Mouse (Mus musculus) liver, postnatal 0 days (tissue): Measurements from ENCODE around the gene Mettl7a1. TPM values are rescaled to one million over a fixed set of nuclear protein-coding genes. Genes with fewer than 3 reads are reported as not detected.

Source experiments
- ATAC-seq: fragments of 200-750 bp; cut with Nextera tagmentation; 2 replicates; pipeline ENCODE4 v1.8.0; 2017; ENCODE audit warnings: mild to moderate bottlenecking, moderate library complexity
- DNase-seq: peaks from one replicate; pipeline ENCODE4 v3.0.0-alpha.2; 2016
- H3K27ac ChIP-seq: fragments of 300-500 bp; sonication (generic); 2 replicates; pipeline ENCODE4 v1.5.1; 2014; ENCODE audit warnings: antibody characterized with exemption, moderate library complexity, mild to moderate bottlenecking, low read depth
- H3K27me3 ChIP-seq: fragments of 300-500 bp; sonication (generic); 2 replicates; pipeline ENCODE4 v1.6.1; 2014; ENCODE audit warnings: low read length, control low read depth, mixed read lengths; ENCODE audit not compliant: insufficient read depth
- H3K36me3 ChIP-seq: fragments of 300-500 bp; sonication (generic); replicated peaks from 2 replicates; pipeline ENCODE4 v1.6.1; 2014; ENCODE audit warnings: mild to moderate bottlenecking, control low read depth, low read length, moderate library complexity, mixed read lengths; ENCODE audit not compliant: insufficient read depth
- H3K4me1 ChIP-seq: fragments of 300-500 bp; sonication (generic); 2 replicates; pipeline ENCODE4 v1.6.1; 2014; ENCODE audit warnings: antibody characterized with exemption, mild to moderate bottlenecking, control low read depth; ENCODE audit not compliant: insufficient read depth
- H3K4me2 ChIP-seq: fragments of 300-500 bp; sonication (generic); 2 replicates; pipeline ENCODE4 v1.6.1; 2014; ENCODE audit warnings: low read depth, mild to moderate bottlenecking, low read length, moderate library complexity, mixed read lengths
- H3K4me3 ChIP-seq: fragments of 300-500 bp; sonication (generic); 2 replicates; pipeline ENCODE4 v1.5.1; 2014; ENCODE audit warnings: low read depth, low read length
- H3K9ac ChIP-seq: fragments of 300-500 bp; sonication (generic); replicated peaks from 2 replicates; pipeline ENCODE4 v1.6.1; 2014; ENCODE audit warnings: mild to moderate bottlenecking, moderate library complexity
- H3K9me3 ChIP-seq: fragments of 300-500 bp; sonication (generic); 2 replicates; pipeline ENCODE4 v1.6.1; 2016; ENCODE audit warnings: mild to moderate bottlenecking, control low read depth, low read length, mixed read lengths
- CTCF ChIP-seq: sonication (generic); IDR thresholded peaks from 2 replicates; pipeline ENCODE4 v1.5.1; 2016; ENCODE audit warnings: antibody characterized with exemption, low read depth
- EP300 ChIP-seq: IDR thresholded peaks from 2 replicates; pipeline ENCODE4 v1.6.1; 2016; ENCODE audit warnings: antibody characterized with exemption, low read depth, mild to moderate bottlenecking
- WGBS: fragments of 180-500 bp; shearing (Covaris S2); extraction: QIAGEN DNeasy Blood & Tissue Kit; methylation state at CpG from one replicate; pipeline ENCODE4 v1.1.7; 2014; ENCODE audit not compliant: insufficient replicate concordance; 5-methylcytosine and 5-hydroxymethylcytosine counted together
- polyA plus RNA-seq: library from polyadenylated mRNA; unstranded; fragments of >200 nt; fragmentation: Nextera tagmentation; extraction: Ambion mirVana; gene quantifications from 2 replicates; pipeline ENCODE4 v1.2.1, GENCODE M21; 2015

Mettl7a1 gene
- polyA plus RNA-seq, 1 experiment from 2014 or later, result 9.7 TPM

- no peaks in the 10 kb centered on the region for H3K9me3 ChIP-seq
- H3K27me3 ChIP-seq, result no peaks in the 10 kb centered on the region
- H3K9ac ChIP-seq, result no peak overlapping the region
- TF ChIP-seq CTCF (no peak), EP300 (no peak)
- whole genome bisulfite sequencing, result 80% methylated on average over 7 of the region's 7 CpGs
- ATAC-seq (no peak), DNase-seq (no peak)
- no peak overlapping the region for H3K27ac ChIP-seq
- H3K4me1 ChIP-seq, result no peaks in the 10 kb centered on the region
- H3K36me3 ChIP-seq, result no peaks in the 10 kb centered on the region
- no peak overlapping the region for H3K4me3 ChIP-seq
- H3K4me2 ChIP-seq, result no peak overlapping the region
Observed at GRCm38 (mm10) chr15:100274790-100275559, 29.0 kb upstream of the Mettl7a1 start.

GRCm38 (mm10) chr15:100276403-100276802 is 27.5 kb upstream of the Mettl7a1 start:
- no peak for TF ChIP-seq EP300
- TF ChIP-seq CTCF, result no peak
- ATAC-seq (no peak), DNase-seq (no peak)
- no peaks in the 10 kb centered on the region for H3K9me3 ChIP-seq
- no peak overlapping the region for H3K27ac ChIP-seq
- no peak overlapping the region for H3K4me2 ChIP-seq
- H3K9ac ChIP-seq, result no peak overlapping the region
- H3K4me1 ChIP-seq, result no peaks in the 10 kb centered on the region
- no peak overlapping the region for H3K4me3 ChIP-seq
- no peaks in the 10 kb centered on the region for H3K36me3 ChIP-seq
- no peaks in the 10 kb centered on the region for H3K27me3 ChIP-seq
- 83% methylated on average over 4 of the region's 4 CpGs for WGBS

GRCm38 (mm10) chr15:100277586-100277985 is 26.4 kb upstream of the Mettl7a1 start:
- TF ChIP-seq EP300, result no peak
- TF ChIP-seq CTCF, result no peak
- no peak for ATAC-seq

DNA sequence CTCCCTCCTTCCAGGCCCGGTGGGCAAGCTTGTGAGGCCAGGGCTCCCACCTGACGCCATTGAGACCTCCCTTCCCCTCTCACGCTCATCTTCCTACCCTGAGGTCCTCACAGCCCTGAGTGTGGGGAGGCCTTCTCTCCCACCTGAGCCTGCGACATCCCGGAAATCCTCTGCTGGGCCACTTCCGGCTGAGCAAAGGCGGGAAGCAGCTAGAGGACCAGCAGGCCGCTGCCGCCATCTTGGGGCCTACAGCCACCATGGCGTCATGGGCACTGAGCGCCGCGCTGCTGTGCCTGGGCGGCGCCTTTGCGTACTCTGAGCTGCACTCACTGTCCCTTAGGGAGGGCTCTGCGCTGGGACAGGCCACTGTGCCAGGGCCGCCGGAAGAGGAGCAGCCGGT is 23.3 kb upstream of the Mettl7a1 start, which contains the start of gene Tmprss12:
Tmprss12 (plus strand) TSS at position 212 of the 400 bp plus-strand sequence.
- 93% methylated on average over 20 of the region's 20 CpGs for WGBS
- ATAC-seq (no peak), DNase-seq (no peak)

More at GRCm38 (mm10) chr15:100277586-100277985, 26.4 kb upstream of the Mettl7a1 start:
- WGBS, result 83% methylated on average over 3 of the region's 3 CpGs
- Histone ChIP-seq H3K4me2 (no peak overlapping the region), H3K4me1 (no peaks in the 10 kb centered on the region), H3K4me3 (no peak overlapping the region), H3K36me3 (no peaks in the 10 kb centered on the region), H3K27ac (no peak overlapping the region), H3K9ac (no peak overlapping the region), H3K9me3 (no peaks in the 10 kb centered on the region), H3K27me3 (no peaks in the 10 kb centered on the region)
- no peak for DNase-seq

GRCm38 (mm10) chr15:100288980-100289379 is 15.0 kb upstream of the Mettl7a1 start:
- Histone ChIP-seq H3K36me3 (no peaks in the 10 kb centered on the region), H3K4me2 (no peak overlapping the region), H3K4me1 (no peaks in the 10 kb centered on the region), H3K27ac (no peak overlapping the region), H3K4me3 (no peak overlapping the region), H3K27me3 (no peaks in the 10 kb centered on the region), H3K9me3 (no peaks in the 10 kb centered on the region), H3K9ac (no peak overlapping the region)
- TF ChIP-seq CTCF (no peak), EP300 (no peak)
- no peak for ATAC-seq
- 81% methylated on average over 6 of the region's 6 CpGs for WGBS
- DNase-seq, result no peak

More for the DNA sequence above, 23.3 kb upstream of the Mettl7a1 start, which contains the start of gene Tmprss12:
- Histone ChIP-seq H3K36me3 (no peaks in the 10 kb centered on the region), H3K27me3 (no peaks in the 10 kb centered on the region), H3K9me3 (no peaks in the 10 kb centered on the region), H3K4me1 (no peaks in the 10 kb centered on the region), H3K4me3 (no peak within 1 kb of the TSS), H3K4me2 (no peak within 1 kb of the TSS), H3K9ac (no peak within 1 kb of the TSS), H3K27ac (no peak within 1 kb of the TSS)
- TF ChIP-seq EP300 (no peak), CTCF (no peak)

- H3K4me3 ChIP-seq, result no peak overlapping the region
- no peaks in the 10 kb centered on the region for H3K9me3 ChIP-seq
- DNase-seq (no peak), ATAC-seq (no peak)
- H3K27me3 ChIP-seq, result no peaks in the 10 kb centered on the region
- H3K9ac ChIP-seq, result no peak overlapping the region
- H3K27ac ChIP-seq, result no peak overlapping the region
- H3K36me3 ChIP-seq, result no peaks in the 10 kb centered on the region
- H3K4me2 ChIP-seq, result no peak overlapping the region
- no peak for TF ChIP-seq CTCF
- TF ChIP-seq EP300, result no peak
- 72% methylated on average over 5 of the region's 5 CpGs for WGBS
- no peaks in the 10 kb centered on the region for H3K4me1 ChIP-seq
Observed at GRCm38 (mm10) chr15:100290858-100291257, 13.1 kb upstream of the Mettl7a1 start.
